Mouse (Mus musculus) ES-Bruce4 (cell line): ENCODE measurements at regions not wholly inside any gene's neighbourhood (a gene's known extent, or its start where the extent isn't known, plus 50 kb on each side); places are given as distances from the start of the nearest gene placed in this dataset.

Experiments
- H3K27ac ChIP-seq: 2 replicates; pipeline ENCODE4 v1.5.1; 2012; ENCODE audit warnings: low read length, inconsistent platforms; ENCODE audit not compliant: insufficient read depth
- H3K27me3 ChIP-seq: 2 replicates; pipeline ENCODE4 v1.6.1; 2012; ENCODE audit warnings: mild to moderate bottlenecking, low read length, inconsistent platforms; ENCODE audit not compliant: control insufficient read depth, poor library complexity, insufficient read depth, severe bottlenecking
- H3K36me3 ChIP-seq: 2 replicates; pipeline ENCODE4 v1.6.1; 2012; ENCODE audit warnings: inconsistent platforms, mild to moderate bottlenecking, low read length, moderate library complexity; ENCODE audit not compliant: control insufficient read depth, poor library complexity, insufficient read depth, severe bottlenecking
- H3K4me1 ChIP-seq: one replicate; pipeline ENCODE4 v1.8.1; 2011; ENCODE audit warnings: low read length; ENCODE audit not compliant: control insufficient read depth, insufficient read depth
- H3K4me3 ChIP-seq: 2 replicates; pipeline ENCODE4 v1.5.1; 2011; ENCODE audit warnings: low read depth, mild to moderate bottlenecking, low read length
- H3K9ac ChIP-seq: 2 replicates; pipeline ENCODE4 v1.6.1; 2012; ENCODE audit warnings: low read depth, mild to moderate bottlenecking, inconsistent platforms; ENCODE audit not compliant: poor library complexity, severe bottlenecking
- H3K9me3 ChIP-seq: replicated peaks from 2 replicates; pipeline ENCODE4 v1.6.1; 2012; ENCODE audit warnings: mild to moderate bottlenecking, low read length, inconsistent platforms; ENCODE audit not compliant: control insufficient read depth, poor library complexity, insufficient read depth, severe bottlenecking
- CTCF ChIP-seq: IDR thresholded peaks from one replicate; pipeline ENCODE4 v1.8.1; 2011; ENCODE audit warnings: low read depth, low read length
- EP300 ChIP-seq: IDR thresholded peaks from 2 replicates; pipeline ENCODE4 v1.6.1; 2011; ENCODE audit warnings: low read depth, low read length; ENCODE audit not compliant: insufficient read depth
- POLR2A ChIP-seq: IDR thresholded peaks from one replicate; pipeline ENCODE4 v1.8.1; 2011; ENCODE audit warnings: low read length; ENCODE audit not compliant: insufficient read depth

DNA sequence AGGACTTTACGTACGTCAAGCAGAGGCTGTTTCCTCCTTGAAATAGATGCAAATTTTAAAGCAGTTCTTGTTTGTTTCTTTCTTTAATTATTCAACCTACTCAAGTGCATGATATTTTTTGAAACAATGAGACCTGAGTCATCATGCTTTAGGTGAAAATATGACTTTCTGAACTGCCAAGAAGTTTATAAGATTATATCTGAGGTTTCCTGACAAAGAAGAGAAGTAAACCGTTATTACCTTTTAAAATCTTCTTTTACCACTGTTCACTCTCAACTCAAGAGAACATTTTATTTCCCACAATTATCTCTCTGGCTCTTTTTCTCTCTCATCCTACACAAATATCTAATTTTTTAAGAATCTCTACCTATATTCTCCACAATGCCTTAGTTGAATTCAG is 258.3 kb downstream of the H2afb1 start:
- no peaks in the 10 kb centered on the region for H3K27me3 ChIP-seq
- H3K9me3 ChIP-seq: no peaks in the 10 kb centered on the region
- no peak overlapping the region for H3K27ac ChIP-seq
- H3K9ac ChIP-seq: no peak overlapping the region
- H3K4me3 ChIP-seq: no peak overlapping the region
- TF ChIP-seq EP300 (no peak), POLR2A (no peak), CTCF (no peak)
- H3K4me1 ChIP-seq: no peaks in the 10 kb centered on the region
- no peaks in the 10 kb centered on the region for H3K36me3 ChIP-seq

DNA sequence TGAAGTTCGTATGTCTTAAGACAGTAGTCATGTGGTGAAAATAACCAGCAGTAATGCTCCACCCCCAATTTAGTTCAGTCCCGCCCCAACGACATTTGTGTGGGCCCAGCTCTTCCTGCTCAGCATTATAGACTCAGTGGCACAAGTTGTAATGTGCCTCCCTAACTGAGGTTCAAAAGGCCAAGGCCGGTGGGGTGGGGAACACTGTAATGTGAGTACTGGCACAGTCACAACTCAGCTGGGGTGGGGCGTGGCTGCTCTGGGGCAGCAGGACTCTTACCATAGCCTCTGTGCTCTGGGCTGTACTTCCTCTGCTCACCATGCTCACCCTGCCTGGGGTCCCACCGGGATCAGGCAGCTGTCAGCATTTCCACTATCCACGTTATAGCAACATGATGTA is 283.9 kb downstream of the H2afb1 start:
- Histone ChIP-seq H3K4me3 (no peak overlapping the region), H3K36me3 (no peaks in the 10 kb centered on the region), H3K27me3 (no peaks in the 10 kb centered on the region), H3K9me3 (no peaks in the 10 kb centered on the region), H3K9ac (no peak overlapping the region), H3K4me1 (peaks cover 2% of the 10 kb centered on the region), H3K27ac (peak overlapping the region; percentile 93)
- TF ChIP-seq CTCF (no peak), EP300 (peak; percentile 94)

DNA sequence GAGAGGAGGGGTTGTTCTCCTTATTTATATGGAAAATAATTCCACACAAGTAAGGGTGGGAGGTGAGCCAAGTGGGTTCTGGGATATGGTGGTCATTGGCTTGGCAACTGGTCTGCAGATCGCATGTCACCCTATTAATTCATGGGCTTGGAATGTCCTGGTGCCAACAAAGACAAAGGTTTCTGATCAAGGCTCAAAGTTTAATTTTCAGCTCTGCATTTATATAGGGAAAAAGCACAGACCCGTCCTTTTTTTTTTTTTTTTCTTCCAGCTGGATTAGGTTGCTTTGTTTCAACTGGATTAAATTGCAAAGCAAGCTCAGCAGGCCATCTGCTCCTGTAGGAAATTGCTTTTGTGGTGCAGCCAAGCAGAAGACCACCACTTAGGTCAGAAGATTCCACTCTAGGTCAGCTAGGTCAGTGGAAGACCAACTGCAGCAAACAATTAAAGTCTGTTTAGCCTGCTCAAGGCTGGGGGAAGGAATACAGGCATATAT is 285.2 kb downstream of the H2afb1 start:
- Histone ChIP-seq H3K4me1 (peaks cover 2% of the 10 kb centered on the region), H3K9me3 (no peaks in the 10 kb centered on the region), H3K4me3 (no peak overlapping the region), H3K9ac (no peak overlapping the region), H3K36me3 (no peaks in the 10 kb centered on the region), H3K27ac (peak overlapping the region; percentile 89), H3K27me3 (no peaks in the 10 kb centered on the region)
- TF ChIP-seq CTCF (no peak), EP300 (0 out of 2 replicates have a peak, but pooled peaks have one; percentile 22)
